Mouse (Mus musculus): ENCODE results near the gene Jaml.
"Not testable (repeated sequence)": the region's sequence is repeated elsewhere in the genome, so short reads cannot be mapped to it uniquely, and the experiment has no call there.

Jaml gene

DNA sequence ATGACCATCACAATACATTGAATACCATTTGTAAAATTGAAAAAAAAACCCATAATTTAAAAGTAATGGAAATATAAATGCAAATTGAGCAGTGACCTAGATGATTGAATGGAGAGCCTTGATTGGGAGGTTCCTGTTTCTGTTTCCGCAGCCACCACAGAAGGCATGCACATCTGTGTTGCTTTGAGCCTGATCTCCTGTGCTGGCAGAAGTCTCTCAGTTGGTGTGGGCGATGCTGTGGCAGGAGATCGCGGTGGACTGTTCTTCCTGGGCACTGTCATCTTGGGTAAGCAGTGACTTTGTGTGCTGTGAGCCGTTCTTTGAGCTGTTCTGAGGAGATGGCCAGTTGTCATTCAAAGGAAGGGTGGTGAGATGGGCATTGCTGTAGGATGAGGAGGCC is at the start of gene Jaml:
Gene Jaml, plus strand, starts transcription at position 173 of the 400 bp plus-strand sequence.
- DNase-seq (ENCODE audit: low spot score in 2 of 2), result no peak

- no peak for DNase-seq (ENCODE audit: low spot score in 2 of 2)
These were observed 48.6 kb upstream of the Jaml start for GRCm38 (mm10) chr9:45030341-45030740.

- DNase-seq (ENCODE audit: low spot score in 2 of 2), result no peak
These were observed 46.7 kb upstream of the Jaml start for GRCm38 (mm10) chr9:45032261-45032660.

DNA sequence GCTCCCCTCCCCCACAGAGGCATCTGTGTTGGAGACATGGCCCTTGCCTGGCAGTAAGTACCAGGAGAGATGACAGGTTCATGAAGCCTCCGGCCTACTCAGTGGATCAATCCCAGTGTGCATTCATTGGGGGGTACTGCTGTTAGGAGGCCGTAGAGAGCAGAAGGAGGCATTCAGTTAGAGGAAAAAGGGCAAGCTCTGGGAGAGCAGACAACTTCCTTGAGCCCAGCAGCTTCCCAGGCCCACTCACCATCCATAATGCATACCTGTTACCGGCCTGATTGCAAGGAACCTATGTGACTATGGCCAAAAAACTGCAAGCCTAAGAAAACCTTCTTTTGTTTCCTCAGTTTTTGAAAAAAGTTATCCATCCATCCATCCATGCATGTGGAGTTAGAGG is 44.5 kb upstream of the Jaml start:
- DNase-seq (ENCODE audit: low spot score in 2 of 2), result no peak

DNA sequence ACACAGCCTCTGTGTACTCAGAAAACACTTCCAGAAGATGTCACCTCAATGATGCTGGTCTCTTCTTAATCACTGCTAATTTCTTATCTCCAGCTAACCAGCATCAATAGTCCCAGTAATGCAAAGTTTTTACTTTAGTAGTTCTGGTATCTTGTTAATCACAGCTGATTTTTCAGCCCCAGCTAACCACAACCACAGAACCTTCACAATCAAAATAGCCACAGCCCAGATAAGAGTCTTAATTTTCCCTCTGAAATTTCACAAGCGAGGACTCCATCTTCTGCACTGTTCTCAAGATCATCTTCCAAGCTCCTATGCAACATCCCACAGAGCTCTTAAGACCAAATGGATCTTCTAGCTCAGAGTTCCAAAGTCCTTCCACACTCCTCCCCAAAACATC is 41.2 kb upstream of the Jaml start:
- DNase-seq (ENCODE audit: low spot score in 2 of 2), result not testable (repeated sequence)

- DNase-seq (ENCODE audit: low spot score in 2 of 2), result no peak
These were observed 39.5 kb upstream of the Jaml start, which contains the start of gene Mpzl2 for GRCm38 (mm10) chr9:45039499-45039898. Mpzl2 (plus strand) TSS chr9:45039799.

DNA sequence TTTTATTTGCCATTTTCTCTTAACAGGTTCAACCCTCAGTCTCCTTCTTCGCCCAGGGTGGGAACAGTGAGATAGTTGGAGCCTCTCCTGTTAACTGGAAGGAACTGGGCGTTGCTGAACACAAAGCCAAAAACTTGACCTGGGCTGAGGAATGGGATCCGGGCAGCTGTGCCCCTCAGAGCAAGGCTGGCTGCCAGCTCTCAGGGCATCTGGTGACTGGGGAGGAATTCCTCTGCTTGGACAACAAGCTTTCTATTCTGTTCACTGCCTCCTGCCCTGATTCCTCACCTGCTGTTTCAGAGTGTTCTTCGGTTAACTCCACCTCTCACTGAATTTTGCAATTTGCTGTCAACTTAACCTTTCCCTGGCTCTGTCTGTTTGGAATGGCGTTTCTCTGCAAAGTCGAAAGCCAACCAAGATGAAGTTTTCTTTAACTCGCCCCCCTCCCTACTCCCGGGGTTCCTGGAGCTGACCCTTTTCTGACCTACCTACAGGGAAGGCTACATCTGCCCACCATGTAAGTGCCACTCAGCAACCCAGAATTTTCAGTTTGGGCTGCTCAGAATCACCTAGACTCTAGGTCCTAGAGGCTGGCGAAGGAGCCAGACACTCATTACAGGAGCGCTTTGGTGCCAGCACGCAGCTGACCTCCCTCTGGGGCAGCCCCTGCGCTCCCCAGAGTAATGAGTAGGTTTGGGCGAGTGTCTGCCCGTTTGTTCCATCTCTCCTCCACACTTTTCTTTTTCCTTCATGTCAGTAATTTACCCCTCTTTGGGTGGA is 38.7 kb upstream of the Jaml start:
- DNase-seq (ENCODE audit: low spot score in 2 of 2), result no peak

DNA sequence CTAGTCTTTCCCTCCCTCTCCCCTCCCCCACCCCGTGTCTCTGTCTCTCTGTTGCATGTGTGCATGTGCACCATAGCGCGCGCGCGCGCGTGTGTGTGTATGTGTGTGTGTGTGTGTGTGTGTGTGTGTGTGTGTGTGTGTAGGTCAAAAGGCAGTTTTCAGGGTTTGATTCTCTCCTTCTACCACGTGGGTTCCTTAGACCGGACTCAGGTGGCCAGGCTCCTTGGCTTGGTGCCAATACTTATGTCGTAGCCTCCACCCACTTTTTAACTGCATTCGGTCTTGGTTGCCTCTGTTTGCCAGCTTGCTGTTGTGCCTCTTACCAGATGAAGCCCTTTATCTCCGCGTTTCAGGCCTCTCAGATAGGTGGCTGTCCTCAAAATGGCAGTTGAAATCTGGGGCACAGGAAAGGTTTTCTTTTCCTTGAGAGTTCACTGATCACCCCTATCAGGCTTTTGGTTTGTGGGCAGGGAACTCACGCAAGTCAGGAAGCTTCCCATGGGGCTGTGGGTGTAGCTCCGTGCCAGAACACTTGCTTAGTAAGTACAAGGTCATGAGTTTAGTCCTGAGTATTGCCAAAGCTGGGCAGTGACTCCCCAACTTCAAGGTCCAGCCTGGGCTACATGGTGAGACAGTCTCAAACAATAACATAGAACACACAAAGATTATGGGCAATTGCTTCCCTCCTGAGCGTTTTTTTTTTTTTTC is 37.7 kb upstream of the Jaml start:
- DNase-seq (ENCODE audit: low spot score in 2 of 2), result peak; percentile 27 to 48

DNA sequence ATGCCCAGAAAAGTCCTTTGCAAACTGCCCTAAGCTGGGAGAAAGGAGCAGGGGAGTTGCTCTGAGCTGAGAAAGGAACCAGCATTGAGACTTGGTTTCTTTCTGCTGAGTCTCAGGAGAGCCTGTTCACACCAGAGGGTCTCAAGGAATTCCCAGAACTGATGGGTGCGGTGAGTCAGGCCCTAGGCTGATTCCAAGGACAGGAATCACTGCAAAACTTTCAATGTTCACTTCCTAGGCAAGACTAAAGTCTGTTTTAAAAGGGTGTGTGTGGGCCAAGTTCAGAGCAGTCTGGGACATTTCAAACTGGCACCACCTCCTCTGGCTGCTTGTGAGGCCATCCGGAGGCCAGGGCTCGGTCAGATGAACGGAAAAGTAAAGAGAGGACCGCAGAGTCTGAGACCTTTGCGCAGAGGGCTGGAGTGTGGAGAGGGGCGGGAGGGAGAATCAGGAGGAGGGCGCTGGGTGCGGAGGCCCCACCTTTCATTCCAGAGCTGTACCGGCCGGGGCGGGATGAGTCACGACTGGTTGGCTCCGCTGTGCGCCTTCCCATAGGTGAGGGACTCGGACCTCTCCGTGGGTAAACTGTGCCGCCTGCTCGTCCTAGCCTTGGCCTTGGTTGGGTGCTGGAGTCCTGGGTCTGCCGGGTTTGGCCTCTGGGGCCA is 36.8 kb upstream of the Jaml start:
- DNase-seq (ENCODE audit: low spot score in 2 of 2), result peak; percentile 67 to 85

DNA sequence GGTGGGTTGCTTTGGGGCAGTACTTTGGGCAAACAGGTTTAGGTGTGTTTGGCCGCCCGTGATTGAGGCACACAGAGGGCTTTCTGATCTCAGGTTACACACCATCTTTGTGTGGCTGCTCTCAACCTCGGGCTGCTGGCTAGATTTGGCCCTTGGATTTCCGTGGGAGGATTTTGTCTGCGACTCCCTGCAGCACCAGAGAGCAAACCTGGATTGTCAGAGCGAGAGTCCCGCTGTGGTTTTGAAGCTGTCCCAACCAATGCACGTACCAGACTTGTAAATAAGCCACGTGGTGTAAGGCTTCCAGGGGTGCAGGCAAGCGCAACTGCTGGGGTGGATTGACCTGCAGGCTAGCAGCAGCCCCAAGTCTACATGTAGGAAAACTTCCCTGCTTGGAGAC is 36.0 kb upstream of the Jaml start:
- peak; percentile 11 to 46 for DNase-seq (ENCODE audit: low spot score in 2 of 2)

GRCm38 (mm10) chr9:45046973-45047372 is 32.0 kb upstream of the Jaml start:
- no peak for DNase-seq (ENCODE audit: low spot score in 2 of 2)

DNA sequence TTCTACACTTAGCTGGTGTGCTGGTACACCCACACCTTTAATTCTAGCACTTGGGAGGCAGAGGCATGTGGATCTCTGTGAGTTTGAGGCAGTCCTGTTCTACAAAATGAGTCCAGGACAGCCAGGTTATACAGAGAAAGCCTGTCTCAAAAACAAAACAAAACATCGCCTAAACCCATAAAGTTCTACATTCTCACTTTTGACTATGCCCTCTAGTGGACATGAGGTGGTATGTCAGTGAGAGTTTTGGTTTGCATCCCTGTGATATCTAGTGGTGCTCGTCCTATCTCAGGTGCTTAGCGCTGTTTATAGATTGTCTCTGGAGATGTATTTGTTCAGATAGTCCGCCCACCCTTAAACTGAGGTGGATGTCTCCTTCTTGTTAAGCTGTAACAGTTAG is 30.5 kb upstream of the Jaml start:
- DNase-seq (ENCODE audit: low spot score in 2 of 2), result no peak

DNA sequence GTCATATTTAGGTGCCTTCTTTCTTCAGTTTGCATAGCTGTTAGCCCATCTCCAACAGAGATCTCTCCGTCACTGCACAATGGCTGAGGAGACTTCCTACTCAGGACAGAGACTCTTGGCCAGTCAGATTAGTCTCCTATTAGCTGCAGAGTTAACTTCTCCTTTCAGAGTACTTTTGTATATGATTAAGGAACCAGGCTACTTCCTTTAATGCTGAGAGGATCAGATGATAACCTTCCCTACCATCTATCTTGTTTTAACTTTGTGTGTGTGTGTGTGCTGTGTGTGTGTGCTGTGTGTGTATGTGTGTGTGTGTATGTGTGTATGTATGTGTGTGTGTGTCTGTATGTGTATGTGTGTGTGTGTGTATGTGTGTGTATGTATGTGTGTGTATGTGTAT is 29.3 kb upstream of the Jaml start:
- no peak for DNase-seq (ENCODE audit: low spot score in 2 of 2)

DNA sequence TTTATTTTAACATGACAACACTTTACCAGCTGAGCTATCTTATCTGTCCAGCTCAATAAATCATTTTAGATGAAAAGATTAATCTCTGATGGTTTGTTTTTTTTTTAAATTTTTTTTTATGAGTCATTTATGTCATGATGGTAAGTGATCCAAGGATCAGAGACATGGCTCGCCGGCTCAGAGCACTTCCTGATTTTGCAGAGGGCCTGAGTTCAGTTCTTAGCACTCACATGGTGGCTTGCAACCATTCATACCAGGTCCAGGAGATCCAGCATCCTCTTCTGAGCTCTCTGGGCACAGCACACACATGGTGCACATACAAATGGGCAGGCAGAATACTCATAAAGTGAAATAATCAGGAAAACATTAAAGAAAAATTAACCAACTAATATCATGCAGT is 28.7 kb upstream of the Jaml start:
- DNase-seq (ENCODE audit: low spot score in 2 of 2), result no peak

DNA sequence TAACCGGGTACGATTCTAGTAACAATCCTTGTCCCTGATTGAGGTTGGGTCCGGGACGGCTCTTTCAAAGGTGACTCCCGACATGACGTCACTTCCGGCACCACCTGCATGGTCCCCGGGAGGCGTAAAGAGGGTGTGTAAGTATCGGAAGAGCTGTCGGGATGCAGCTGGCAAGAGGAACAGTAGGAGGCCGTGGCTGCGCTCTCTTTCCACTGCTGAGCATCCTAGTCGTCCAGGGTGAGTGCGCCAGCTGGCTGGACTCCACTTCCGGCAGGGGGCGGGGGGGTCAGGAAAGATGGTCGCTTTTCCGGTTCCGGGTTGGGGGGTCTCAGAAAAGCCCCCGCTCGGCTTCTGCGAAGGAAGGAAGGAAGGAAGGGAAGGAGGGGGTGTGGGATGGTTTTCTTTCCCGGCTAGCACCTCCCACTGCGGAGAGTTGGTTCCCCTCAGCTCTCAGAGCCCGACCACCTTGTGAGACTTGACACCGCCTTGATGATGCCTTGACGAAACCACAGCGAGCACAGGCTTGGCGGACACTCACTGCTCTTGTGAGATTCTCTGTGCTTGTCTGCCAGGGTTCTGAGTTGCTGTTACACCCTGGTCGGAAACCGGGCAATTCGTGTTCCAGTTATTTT is 23.8 kb upstream of the Jaml start, which contains the start of gene Mpzl3:
Gene Mpzl3, plus strand, starts transcription at position 105 of the 632 bp plus-strand sequence.
- peak; percentile 62 to 66 for DNase-seq (ENCODE audit: low spot score in 2 of 2)

GRCm38 (mm10) chr9:45058304-45058940 is 20.6 kb upstream of the Jaml start:
- DNase-seq (ENCODE audit: low spot score in 2 of 2), result no peak

- DNase-seq (ENCODE audit: low spot score in 2 of 2), result peak; percentile 31 to 65
These were observed 18.8 kb upstream of the Jaml start for GRCm38 (mm10) chr9:45060151-45060550.

GRCm38 (mm10) chr9:45062677-45063076 is 16.3 kb upstream of the Jaml start:
- no peak for DNase-seq (ENCODE audit: low spot score in 2 of 2)

GRCm38 (mm10) chr9:45064421-45064820 is 14.6 kb upstream of the Jaml start:
- no peak for DNase-seq (ENCODE audit: low spot score in 2 of 2)

GRCm38 (mm10) chr9:45066735-45067134 is 12.2 kb upstream of the Jaml start:
- no peak for DNase-seq (ENCODE audit: low spot score in 2 of 2)

DNA sequence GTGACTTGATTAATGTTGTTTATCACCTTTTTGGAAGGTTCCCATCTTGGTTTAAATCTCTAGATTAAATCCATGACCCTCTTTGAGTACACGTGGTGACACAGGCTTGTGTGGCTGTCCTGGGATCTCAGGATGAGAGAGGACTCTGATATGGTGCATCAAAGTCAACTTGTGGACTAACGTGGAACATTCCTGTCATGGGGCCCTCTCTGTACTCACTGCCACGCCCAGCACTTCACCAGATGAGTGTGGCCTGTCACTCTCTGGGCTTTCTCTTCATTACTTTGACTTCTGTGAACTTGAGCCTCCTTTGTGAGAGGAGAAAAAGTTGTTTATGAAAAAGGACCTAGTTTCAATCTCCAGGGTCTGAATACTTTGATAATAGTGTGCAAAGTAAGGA is 7.2 kb upstream of the Jaml start:
- DNase-seq (ENCODE audit: low spot score in 2 of 2), result no peak

- DNase-seq (ENCODE audit: low spot score in 2 of 2), result no peak
These were observed 1.1 kb upstream of the Jaml start for GRCm38 (mm10) chr9:45077859-45078258.
